Mouse (Mus musculus): ENCODE results near the gene Ramac.

DNA sequence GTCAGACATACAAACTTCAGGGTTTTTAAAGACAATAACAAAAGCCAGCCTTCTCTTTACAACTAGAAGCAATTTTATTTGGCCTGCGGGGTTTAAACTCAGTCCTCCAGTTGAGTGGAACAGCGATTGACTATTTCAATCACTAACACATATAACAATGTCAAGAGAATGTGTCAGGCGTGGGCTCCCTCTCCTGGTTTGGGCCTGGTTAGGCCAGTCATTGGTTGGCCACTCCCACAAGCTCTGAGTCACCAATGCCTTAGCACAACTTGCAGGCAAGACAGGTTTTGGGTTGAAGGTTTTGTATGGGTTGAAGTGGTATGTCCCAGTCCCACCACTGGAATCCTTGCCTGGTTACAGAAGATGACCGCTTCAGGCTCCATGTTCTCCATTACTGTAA, 18.6 kb upstream of the Ramac start:
- TF ChIP-seq POLR2A (IDR thresholded peaks at IDR 0.05; ENCODE audit: borderline replicate concordance, low read depth, low read length) (no peak), CTCF (IDR thresholded peaks at IDR 0.05; ENCODE audit: low read depth, low read length) (no peak)

Data from bone marrow macrophage, adult 2 months (primary cell).